Mouse (Mus musculus) hindbrain, embryonic 12.5 days (tissue): Measurements from ENCODE around the gene Gm45337. TPM values are rescaled to one million over a fixed set of nuclear protein-coding genes. Genes with fewer than 3 reads are reported as not detected.
"Not testable (repeated sequence)": the region's sequence is repeated elsewhere in the genome, so short reads cannot be mapped to it uniquely, and the experiment has no call there.

Experiments
- ATAC-seq: fragments of 200-750 bp; cut with Nextera tagmentation; 2 replicates; pipeline ENCODE4 v1.8.0; 2017; ENCODE audit warnings: moderate TSS enrichment; ENCODE audit not compliant: low FRiP score
- H3K27ac ChIP-seq: fragments of 300-500 bp; sonication (generic); 2 replicates; pipeline ENCODE4 v1.5.1; 2016; ENCODE audit warnings: mild to moderate bottlenecking
- H3K27me3 ChIP-seq: fragments of 300-500 bp; sonication (generic); 2 replicates; pipeline ENCODE4 v1.6.1; 2016; ENCODE audit warnings: mild to moderate bottlenecking
- H3K36me3 ChIP-seq: fragments of 300-500 bp; sonication (generic); 2 replicates; pipeline ENCODE4 v1.6.1; 2016; ENCODE audit warnings: mild to moderate bottlenecking
- H3K4me1 ChIP-seq: fragments of 300-500 bp; sonication (generic); 2 replicates; pipeline ENCODE4 v1.6.1; 2016
- H3K4me2 ChIP-seq: fragments of 300-500 bp; sonication (generic); replicated peaks from 2 replicates; pipeline ENCODE4 v1.6.1; 2016; ENCODE audit warnings: mild to moderate bottlenecking
- H3K4me3 ChIP-seq: fragments of 300-500 bp; sonication (generic); 2 replicates; pipeline ENCODE4 v1.5.1; 2016; ENCODE audit warnings: mild to moderate bottlenecking
- H3K9ac ChIP-seq: fragments of 300-500 bp; sonication (generic); 2 replicates; pipeline ENCODE4 v1.6.1; 2016; ENCODE audit warnings: mild to moderate bottlenecking, moderate library complexity
- H3K9me3 ChIP-seq: fragments of 300-500 bp; sonication (generic); replicated peaks from 2 replicates; pipeline ENCODE4 v1.6.1; 2016; ENCODE audit warnings: mild to moderate bottlenecking
- WGBS: fragments of 180-500 bp; shearing (Covaris S2); methylation state at CpG from one replicate; pipeline ENCODE4 v1.1.7; 2016; 5-methylcytosine and 5-hydroxymethylcytosine counted together
- polyA plus RNA-seq: library from polyadenylated mRNA; unstranded; fragments of >200 nt; fragmentation: Nextera tagmentation; extraction: Ambion mirVana; gene quantifications from 2 replicates; pipeline ENCODE4 v1.2.1, GENCODE M21; 2016

Gm45337 gene
- polyA plus RNA-seq, 1 experiment from 2014 or later = not detected

GRCm38 (mm10) chr7:142146033-142146432, 1.6 kb upstream of the Gm45337 start:
- Histone ChIP-seq H3K9me3 (no peaks in the 10 kb centered on the region), H3K27me3 (no peaks in the 10 kb centered on the region), H3K27ac (no peak overlapping the region), H3K9ac (no peak overlapping the region), H3K36me3 (no peaks in the 10 kb centered on the region), H3K4me3 (no peak overlapping the region), H3K4me1 (no peaks in the 10 kb centered on the region), H3K4me2 (no peak overlapping the region)
- ATAC-seq = no peak
- WGBS = 11% methylated on average over 1 of the region's 1 CpGs

DNA sequence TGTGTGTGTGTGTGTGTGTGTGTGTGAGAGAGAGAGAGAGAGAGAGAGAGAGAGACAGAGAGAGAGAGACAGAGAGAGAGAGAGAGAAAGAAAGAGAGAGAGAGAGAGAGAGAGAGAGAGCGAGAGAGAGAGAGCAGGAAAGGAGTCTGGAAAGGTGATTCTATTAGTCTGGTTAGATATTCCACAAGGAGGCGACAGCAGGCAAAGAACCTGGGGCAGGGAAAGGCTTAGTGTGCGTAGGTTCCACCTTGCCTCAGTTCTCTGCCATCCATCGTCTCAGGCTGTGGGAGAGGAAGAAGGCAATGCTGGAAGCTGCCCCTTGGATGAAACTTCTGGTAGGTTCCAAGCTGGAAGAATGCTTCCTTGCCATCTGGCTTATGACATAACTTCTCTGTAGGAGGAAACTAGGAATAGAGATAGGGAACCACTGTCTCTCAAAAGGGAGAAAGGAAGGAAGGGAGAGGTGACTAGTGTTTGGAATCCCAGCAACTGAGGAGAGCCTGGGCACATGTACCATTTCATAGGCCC, 1.1 kb upstream of the Gm45337 start:
- WGBS = 53% methylated on average over 4 of the region's 4 CpGs
- no peaks in the 10 kb centered on the region for H3K27me3 ChIP-seq
- no peak overlapping the region for H3K4me2 ChIP-seq
- no peak overlapping the region for H3K4me3 ChIP-seq
- no peaks in the 10 kb centered on the region for H3K9me3 ChIP-seq
- ATAC-seq = no peak
- no peaks in the 10 kb centered on the region for H3K4me1 ChIP-seq
- no peaks in the 10 kb centered on the region for H3K36me3 ChIP-seq
- no peak overlapping the region for H3K27ac ChIP-seq
- H3K9ac ChIP-seq = no peak overlapping the region

- H3K4me2 ChIP-seq, H3K4me3 ChIP-seq, H3K4me1 ChIP-seq, H3K9me3 ChIP-seq, H3K9ac ChIP-seq, H3K27me3 ChIP-seq, ATAC-seq, H3K36me3 ChIP-seq, H3K27ac ChIP-seq: not testable (repeated sequence)
- WGBS = 50% methylated on average over 1 of the region's 1 CpGs
These were observed 849 bp downstream of the Gm45337 start for GRCm38 (mm10) chr7:142143506-142144010.

GRCm38 (mm10) chr7:142140696-142141095, 3.7 kb downstream of the Gm45337 start:
- Histone ChIP-seq H3K9ac (no peak overlapping the region), H3K4me3 (no peak overlapping the region), H3K9me3 (no peaks in the 10 kb centered on the region), H3K4me1 (no peaks in the 10 kb centered on the region), H3K27me3 (no peaks in the 10 kb centered on the region), H3K4me2 (no peak overlapping the region), H3K27ac (no peak overlapping the region), H3K36me3 (no peaks in the 10 kb centered on the region)
- WGBS = 51% methylated on average over 1 of the region's 1 CpGs
- no peak for ATAC-seq

DNA sequence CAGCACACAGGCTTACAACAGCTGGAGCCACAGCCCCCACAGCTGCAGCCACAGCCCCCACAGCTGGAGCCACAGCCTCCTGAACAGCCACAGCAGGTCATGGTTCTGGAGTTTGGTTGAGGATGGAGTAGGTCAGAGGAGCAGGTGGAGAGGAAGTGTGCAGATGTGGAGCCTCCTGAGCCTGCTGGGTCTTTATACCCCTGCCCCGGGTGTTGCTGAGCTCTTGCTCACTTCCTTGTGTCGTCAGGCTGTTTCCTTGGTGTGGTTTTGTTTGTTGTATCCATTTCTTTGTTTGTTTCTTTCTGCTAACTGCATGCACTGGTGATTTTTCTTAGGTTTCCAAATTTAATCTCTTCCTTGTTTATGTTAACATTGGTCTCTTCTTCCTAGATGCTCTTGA, 8.5 kb downstream of the Gm45337 start, which contains the start of gene Gm39115:
Gene Gm39115 (minus strand): TSS at position 101 of the 400 bp plus-strand sequence.
- not testable (repeated sequence) for ATAC-seq, H3K27ac ChIP-seq
- 39% methylated on average over 2 of the region's 2 CpGs for WGBS

GRCm38 (mm10) chr7:142134206-142134995, 10.0 kb downstream of the Gm45337 start:
- H3K9ac ChIP-seq = no peak overlapping the region
- H3K4me2 ChIP-seq = no peak overlapping the region
- H3K36me3 ChIP-seq = no peaks in the 10 kb centered on the region
- 59% methylated on average over 4 of the region's 4 CpGs for WGBS
- no peak for ATAC-seq
- no peak overlapping the region for H3K27ac ChIP-seq
- no peaks in the 10 kb centered on the region for H3K4me1 ChIP-seq
- no peaks in the 10 kb centered on the region for H3K9me3 ChIP-seq
- 0 out of 2 replicates have a peak, but pooled peaks cover 2% of the 10 kb centered on the region for H3K27me3 ChIP-seq
- no peak overlapping the region for H3K4me3 ChIP-seq

More for the DNA sequence above, 8.5 kb downstream of the Gm45337 start, which contains the start of gene Gm39115:
- H3K36me3 ChIP-seq, H3K9me3 ChIP-seq, H3K9ac ChIP-seq, H3K4me3 ChIP-seq, H3K4me1 ChIP-seq, H3K4me2 ChIP-seq, H3K27me3 ChIP-seq: not testable (repeated sequence)

DNA sequence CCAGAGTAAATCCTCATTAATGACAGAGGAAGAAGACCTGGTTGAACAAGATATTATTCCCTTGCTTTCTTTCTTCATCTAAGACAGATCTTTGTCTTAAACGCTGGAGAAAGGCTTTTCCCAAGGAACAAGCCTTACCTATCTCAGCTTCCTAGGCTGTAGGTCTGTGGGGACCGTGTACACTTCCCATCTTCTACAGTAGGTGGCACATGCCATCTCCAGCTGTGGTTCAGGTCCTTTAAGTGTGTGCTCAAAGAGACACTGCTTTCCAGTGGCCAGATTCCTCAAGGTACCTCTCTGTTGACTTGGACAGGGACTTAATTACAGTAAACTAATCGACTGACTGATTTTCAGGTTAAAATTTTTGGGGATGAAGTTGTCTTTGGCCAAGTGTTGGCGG, 15.6 kb downstream of the Gm45337 start:
- H3K4me2 ChIP-seq = no peak overlapping the region
- H3K27me3 ChIP-seq = 0 out of 2 replicates have a peak, but pooled peaks cover 2% of the 10 kb centered on the region
- no peaks in the 10 kb centered on the region for H3K4me1 ChIP-seq
- no peak overlapping the region for H3K4me3 ChIP-seq
- no peaks in the 10 kb centered on the region for H3K36me3 ChIP-seq
- no peak overlapping the region for H3K9ac ChIP-seq
- H3K9me3 ChIP-seq = no peaks in the 10 kb centered on the region
- ATAC-seq = no peak
- 73% methylated on average over 4 of the region's 4 CpGs for WGBS
- no peak overlapping the region for H3K27ac ChIP-seq

- not testable (repeated sequence) for H3K4me1 ChIP-seq, H3K4me2 ChIP-seq, H3K4me3 ChIP-seq, H3K27me3 ChIP-seq, H3K9me3 ChIP-seq, H3K9ac ChIP-seq, ATAC-seq, H3K27ac ChIP-seq, H3K36me3 ChIP-seq
- WGBS = 90% methylated on average over 1 of the region's 1 CpGs
These were observed 23.8 kb downstream of the Gm45337 start, which contains the start of gene Gm45618 for GRCm38 (mm10) chr7:142120629-142121028. Gene Gm45618, minus strand, starts transcription at chr7:142120729.

GRCm38 (mm10) chr7:142119632-142120031, 24.8 kb downstream of the Gm45337 start:
- no peak for ATAC-seq
- Histone ChIP-seq H3K9me3 (no peaks in the 10 kb centered on the region), H3K4me1 (no peaks in the 10 kb centered on the region), H3K4me2 (no peak overlapping the region), H3K4me3 (no peak overlapping the region), H3K36me3 (no peaks in the 10 kb centered on the region), H3K27me3 (no peaks in the 10 kb centered on the region), H3K27ac (no peak overlapping the region), H3K9ac (no peak overlapping the region)
- WGBS = 27% methylated on average over 5 of the region's 5 CpGs

DNA sequence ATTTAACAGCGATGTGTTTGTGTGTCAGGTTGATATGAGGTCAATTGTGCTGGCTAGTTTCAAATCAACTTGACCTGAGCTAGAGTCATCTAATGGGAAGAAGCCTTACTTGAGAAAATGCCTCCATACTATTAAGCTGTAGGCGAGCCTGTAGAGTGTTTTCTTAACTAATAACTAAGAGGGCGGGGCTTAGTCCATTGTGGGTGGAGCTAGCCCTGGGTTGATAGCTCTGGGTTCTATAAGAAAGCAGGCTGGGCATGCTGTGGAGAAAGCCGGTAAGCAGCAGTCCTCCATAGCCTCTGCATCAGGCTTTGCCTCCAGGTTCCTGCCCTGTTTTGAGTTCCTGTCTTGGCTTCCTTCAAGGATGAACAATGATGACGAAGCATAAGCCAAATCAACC, 39.7 kb downstream of the Gm45337 start:
- Histone ChIP-seq H3K27me3 (no peaks in the 10 kb centered on the region), H3K9me3 (no peaks in the 10 kb centered on the region)

DNA sequence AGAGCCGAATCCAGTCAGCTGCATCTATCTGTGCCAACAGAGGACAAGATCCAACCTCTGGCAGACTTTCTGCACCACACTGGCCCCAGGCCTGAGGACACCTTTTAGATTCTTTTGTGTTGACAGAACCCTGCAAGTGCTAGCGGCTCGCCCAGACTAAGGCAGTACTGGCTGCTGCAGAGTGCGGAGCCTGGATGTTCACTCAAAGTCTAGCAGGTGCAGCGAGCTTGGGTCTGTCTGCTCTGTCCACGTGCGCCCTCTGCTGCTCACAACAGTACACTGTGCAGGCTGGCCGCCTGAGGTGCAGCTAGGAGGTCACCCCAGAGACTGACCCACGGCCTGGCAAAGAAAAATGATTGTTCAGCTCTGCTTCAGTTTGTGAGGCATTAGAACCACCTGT, 46.6 kb downstream of the Gm45337 start:
- H3K4me2 ChIP-seq = no peak overlapping the region
- H3K4me1 ChIP-seq = peaks cover 26% of the 10 kb centered on the region
- H3K27ac ChIP-seq = no peak overlapping the region
- H3K36me3 ChIP-seq = no peaks in the 10 kb centered on the region
- no peak overlapping the region for H3K9ac ChIP-seq
- no peaks in the 10 kb centered on the region for H3K9me3 ChIP-seq
- H3K4me3 ChIP-seq = no peak overlapping the region
- peak; percentile 51 for ATAC-seq
- 9% methylated on average over 9 of the region's 9 CpGs for whole genome bisulfite sequencing
- peaks cover 34% of the 10 kb centered on the region for H3K27me3 ChIP-seq

More for the DNA sequence above, 39.7 kb downstream of the Gm45337 start:
- no peak overlapping the region for H3K9ac ChIP-seq
- no peak overlapping the region for H3K27ac ChIP-seq
- H3K4me2 ChIP-seq = no peak overlapping the region
- H3K4me1 ChIP-seq = no peaks in the 10 kb centered on the region; the same call in 1 of the 2 replicates
- no peak overlapping the region for H3K4me3 ChIP-seq
- no peaks in the 10 kb centered on the region for H3K36me3 ChIP-seq
- WGBS = 59% methylated on average over 5 of the region's 5 CpGs
- no peak for ATAC-seq

GRCm38 (mm10) chr7:142096701-142097100, 47.7 kb downstream of the Gm45337 start:
- Histone ChIP-seq H3K9ac (no peak overlapping the region), H3K9me3 (no peaks in the 10 kb centered on the region), H3K27me3 (peaks cover 37% of the 10 kb centered on the region), H3K4me1 (peaks cover 37% of the 10 kb centered on the region), H3K4me3 (no peak overlapping the region), H3K27ac (no peak overlapping the region), H3K36me3 (no peaks in the 10 kb centered on the region), H3K4me2 (no peak overlapping the region)
- ATAC-seq = no peak
- WGBS = 70% methylated on average over 4 of the region's 4 CpGs
